Mouse (Mus musculus) induced T-regulatory cell, adult 2 months (primary cell): ENCODE data around the gene Pwwp2b.

Source experiments
- DNase-seq: peaks from one replicate; pipeline ENCODE4 v3.0.0-alpha.2; 2012; ENCODE audit warnings: low read depth

The Pwwp2b gene

DNA sequence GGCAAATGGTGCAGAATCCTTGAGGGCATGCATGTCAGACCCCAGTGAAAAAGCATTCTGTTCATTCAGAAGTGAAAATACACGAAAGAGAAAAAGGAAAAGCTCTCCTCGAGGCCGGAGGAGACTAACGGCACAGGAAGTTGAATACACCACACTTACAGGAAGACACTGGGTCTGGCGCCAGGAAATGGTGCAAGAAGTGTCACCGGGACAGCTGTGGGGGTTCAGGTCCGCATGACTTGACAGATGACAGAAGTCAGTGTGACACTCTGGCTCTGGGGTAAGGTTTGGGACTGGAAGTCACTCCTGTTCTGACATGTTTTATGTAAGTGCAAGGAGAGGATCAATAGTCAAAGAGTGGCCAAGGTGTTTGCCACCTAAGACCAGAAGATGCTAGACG is 23.6 kb upstream of the Pwwp2b start:
- DNase-seq: peak; percentile 76

DNA sequence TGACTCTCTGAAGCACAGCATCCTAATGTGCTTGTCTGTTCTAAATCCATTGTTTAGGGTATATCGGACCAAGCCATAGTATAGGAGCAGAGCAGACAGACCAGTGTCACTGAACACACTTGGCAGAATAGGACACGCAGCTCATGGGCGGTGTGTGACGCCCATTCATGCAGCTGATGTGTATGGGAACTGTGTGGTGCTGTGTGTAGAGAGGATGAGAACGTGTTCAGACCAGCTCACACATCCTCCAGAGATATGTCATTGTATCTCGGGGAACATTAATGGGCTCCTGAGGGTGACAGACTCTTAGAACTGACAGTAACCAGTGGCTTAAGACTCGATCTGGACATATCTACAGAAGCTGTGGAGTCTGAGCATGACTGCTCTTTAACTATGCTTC is 21.9 kb upstream of the Pwwp2b start:
- DNase-seq: no peak

DNA sequence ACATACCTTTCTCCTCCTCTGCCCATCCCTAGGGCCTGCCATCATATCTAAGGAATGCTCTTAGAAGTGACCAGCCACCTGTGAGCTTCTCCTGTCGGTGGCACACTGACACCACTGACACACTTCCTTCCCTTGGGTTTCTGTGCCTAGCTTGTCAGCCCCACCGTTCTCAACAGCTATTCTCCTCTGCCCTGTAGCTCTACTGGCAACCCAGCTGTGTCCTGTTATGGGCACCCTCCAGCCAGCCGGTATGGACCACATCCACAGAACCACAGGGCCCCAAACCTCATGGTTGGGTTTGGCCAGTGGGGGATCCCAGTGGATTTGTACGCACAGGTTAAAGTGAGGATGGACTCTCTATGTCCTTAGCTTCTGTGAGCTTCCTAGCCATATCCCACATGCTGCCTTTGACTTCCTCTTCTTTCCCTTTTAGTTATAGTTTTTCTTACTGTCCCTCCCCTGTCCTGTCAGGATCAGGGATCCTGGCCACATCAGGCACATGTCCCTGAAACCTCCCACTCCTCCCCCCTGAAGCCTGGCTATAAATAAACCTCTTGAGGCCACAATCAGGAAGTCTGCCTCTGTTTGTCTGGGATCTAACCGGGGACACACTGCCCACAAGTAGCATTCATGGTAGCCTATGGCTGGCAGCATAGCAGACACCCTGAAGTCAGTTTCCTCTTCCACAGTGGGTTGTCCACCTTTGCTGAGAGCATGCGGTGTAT is 19.7 kb upstream of the Pwwp2b start:
- no peak for DNase-seq

DNA sequence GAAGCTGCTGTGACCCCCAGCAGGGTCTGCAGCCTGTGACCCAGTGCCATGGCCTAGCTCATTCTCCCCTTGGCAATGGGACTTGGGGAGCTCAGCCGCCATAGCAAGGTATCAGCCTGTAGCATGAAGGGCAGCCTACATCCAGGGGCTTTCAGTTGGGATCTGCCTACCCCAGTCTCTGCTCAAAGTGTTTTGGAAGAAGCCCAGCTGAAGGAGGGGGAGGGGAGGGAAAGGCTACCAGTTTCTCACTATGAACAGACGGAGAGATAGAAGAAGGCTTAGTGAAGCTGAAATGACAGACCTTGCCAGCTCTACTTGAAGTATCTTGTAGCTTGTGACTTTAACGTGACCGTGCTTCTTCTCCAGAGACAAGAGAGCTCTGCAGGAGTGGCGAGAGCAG is 18.4 kb upstream of the Pwwp2b start:
- no peak for DNase-seq

DNA sequence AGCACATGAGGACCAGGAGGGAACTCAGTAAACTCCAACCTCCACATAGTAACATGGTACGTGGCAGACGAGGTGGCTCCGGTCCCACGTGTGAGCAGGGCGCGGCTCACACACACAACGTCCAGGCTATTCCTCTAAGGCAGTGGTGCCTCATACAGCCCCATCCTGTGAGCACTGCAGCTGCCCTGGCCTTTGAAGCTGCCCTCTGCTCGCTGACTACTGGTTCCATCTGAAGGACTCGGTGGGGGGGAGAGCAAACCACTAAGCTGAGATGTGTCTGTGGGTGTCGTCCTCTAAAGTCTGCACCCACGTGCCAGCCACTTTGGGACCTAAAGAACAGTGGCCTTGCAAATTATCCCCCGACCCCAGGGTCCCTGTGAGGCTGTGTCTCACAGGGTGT is 18.0 kb upstream of the Pwwp2b start:
- DNase-seq: no peak

DNA sequence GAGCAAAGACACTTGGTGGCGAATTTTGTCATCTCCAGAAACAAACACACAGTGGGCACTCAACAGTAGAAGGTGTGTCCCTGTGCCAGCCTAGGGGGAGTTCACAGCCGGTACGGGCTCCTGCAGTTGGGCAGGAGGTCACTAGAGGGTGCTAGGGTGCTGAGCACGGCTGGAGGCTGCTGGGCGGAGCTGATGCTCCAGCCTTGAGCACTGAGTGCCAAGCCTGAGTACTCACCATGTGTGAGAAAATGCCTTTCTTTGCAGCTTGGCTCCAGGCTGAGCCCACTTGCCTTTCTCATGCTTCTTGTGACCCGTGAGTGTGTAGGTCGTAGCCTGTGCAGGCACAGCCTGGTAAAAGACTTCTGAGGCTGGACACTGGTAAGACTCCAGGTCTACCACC is 14.6 kb upstream of the Pwwp2b start:
- DNase-seq: peak; percentile 86

DNA sequence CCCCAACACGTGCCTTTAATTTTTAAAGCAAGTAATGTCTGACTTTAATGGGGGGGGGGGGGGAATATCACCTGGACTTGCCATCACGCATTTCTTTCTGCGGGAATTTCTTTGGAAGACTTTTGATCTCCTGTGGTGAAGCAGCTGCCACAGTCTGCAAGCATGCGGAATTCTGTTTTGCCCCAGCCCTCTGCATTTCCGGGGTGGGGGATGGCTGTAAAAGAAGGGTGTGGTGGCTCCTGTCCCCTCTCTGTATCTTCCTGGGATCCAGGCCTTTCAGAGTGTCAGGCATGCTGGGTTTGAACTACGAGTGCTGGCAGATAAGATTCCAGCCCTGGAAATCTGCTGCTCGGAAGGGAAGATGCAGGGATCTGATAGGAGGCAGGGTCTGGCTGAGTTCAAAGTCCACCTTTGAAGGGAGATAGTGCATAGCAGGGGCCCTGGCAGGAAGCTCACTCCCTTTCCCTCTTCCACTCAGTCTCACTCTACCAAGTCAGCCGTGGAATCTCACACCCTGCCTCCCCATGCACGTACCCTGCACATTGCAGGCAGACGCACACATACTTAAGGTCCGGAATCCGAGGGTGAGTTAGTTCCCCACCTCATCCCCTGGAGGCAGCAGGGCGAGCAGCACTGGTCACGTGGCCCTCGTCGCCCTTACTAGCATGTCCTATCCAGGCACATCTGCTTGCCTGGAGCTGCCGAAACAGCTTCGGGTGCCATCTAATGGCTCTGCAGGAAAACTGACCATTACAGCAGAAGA is 13.7 kb upstream of the Pwwp2b start:
- no peak for DNase-seq

DNA sequence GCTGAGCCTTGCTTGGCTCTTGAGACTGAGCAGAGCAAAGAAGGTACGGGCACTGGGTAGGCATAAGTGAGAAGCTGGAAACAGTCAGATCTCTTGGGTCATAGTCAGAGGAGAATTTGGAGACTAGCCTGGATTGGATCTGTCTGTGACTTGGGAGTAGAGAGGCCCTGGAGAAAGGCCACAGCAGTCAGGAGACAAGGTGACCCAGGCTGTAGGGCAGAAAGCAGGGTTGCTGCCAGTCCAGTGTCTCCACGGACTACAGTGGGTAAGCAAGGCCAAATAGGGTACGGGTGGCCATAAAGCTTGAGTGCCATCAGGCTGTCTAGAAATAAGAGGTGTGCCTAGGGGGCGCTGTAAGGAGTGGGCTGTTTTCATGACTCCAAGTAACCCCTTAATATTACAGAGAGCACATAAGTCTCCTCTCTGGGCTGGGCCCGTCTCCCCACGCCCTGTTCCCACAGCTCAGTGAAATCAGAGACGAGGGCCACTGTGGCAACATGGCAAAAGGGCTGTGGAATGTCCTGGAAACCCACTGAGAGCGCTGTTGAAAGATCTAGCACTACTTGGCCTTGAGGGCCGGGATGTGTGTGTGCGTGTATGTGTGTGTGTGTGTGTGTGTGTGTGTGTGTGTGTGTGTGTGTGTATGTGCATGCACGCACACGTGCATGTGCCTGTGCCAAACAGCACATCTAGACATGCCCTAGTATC is 12.5 kb upstream of the Pwwp2b start:
- peak; percentile 40 for DNase-seq

DNA sequence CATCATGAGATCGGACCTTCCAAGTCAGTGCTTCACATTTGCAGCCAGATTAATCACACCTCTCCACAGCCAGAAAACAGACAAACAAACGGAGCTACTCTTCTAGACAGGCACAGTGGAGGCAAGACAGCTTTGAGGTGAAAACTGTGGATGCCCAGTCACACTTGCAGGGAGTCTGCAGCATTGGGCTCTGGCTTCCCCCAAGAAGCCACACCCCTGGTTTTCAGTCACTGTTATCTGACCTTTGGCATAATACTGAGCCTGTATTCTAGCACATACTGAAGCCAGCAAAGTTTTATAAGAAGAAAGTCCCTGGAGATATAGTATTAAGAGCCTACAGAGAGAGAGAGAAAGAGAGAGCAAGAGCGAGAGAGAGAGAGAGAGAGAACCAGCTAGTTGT is 8.8 kb upstream of the Pwwp2b start:
- DNase-seq: no peak

DNA sequence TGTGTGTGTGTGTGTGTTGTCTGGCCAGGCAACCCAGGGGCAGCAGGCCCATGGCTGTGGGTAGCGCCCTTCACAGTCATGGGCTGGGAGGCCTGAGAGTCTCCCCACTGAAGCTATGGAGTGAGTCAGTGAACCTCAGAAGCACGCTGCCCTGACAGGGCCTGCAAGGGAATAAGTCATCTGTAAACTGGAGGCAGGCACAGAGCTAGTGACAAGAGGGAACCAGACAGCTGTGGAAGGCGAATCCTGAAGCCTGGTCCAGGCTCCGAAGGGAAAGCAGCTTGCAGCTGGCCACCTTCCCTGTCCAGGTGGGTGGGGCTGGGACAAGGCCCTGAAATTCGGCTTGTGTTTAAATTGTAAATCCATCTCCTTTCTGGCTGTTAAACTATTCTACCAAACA is 2.2 kb upstream of the Pwwp2b start:
- no peak for DNase-seq

DNA sequence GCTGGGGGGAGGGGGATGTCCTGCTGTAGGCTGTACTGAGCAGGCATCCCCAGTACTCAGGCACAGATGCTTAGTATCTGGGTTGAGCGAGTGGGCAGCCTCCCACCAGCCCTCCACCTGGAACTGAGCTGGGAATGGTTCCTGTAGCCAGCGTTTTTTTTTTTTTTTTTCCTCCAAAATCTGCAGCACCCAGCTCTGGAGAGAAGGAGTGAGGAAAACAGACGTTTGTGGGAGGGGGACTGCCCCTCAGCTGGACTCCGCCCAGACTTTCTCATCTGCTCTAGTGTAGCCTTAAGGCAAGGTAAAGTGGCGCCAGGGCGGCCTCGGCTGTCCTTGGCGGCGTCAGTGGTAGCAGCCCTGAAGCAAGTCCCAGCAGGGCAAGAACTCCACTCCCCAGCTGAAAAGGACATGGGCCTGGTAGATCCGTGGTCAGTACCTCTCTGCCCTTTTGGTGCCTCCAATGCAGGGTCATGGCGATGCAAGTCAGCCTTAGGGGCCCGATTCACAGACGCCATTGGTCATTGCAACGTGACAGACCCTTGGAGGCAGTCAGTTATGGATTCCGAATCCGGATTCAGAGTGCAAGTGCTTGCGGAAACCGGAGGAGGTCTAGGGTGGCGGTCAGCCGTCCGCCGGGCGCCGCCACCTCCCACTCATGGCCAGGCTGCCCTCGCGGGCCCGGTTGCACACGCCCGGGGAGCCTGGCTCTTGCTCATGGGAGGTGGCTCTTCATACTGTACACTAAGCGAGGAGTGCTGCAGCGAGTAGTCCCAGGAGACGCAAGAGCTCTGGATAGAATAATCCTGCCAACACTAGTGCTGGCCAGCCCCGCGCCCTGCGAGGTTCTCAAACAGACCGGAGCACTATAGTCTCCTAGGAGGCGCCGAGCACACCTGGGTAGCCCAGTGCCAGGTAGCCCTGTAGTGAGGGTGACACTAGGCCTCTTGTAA is 1.1 kb upstream of the Pwwp2b start:
- no peak for DNase-seq

DNA sequence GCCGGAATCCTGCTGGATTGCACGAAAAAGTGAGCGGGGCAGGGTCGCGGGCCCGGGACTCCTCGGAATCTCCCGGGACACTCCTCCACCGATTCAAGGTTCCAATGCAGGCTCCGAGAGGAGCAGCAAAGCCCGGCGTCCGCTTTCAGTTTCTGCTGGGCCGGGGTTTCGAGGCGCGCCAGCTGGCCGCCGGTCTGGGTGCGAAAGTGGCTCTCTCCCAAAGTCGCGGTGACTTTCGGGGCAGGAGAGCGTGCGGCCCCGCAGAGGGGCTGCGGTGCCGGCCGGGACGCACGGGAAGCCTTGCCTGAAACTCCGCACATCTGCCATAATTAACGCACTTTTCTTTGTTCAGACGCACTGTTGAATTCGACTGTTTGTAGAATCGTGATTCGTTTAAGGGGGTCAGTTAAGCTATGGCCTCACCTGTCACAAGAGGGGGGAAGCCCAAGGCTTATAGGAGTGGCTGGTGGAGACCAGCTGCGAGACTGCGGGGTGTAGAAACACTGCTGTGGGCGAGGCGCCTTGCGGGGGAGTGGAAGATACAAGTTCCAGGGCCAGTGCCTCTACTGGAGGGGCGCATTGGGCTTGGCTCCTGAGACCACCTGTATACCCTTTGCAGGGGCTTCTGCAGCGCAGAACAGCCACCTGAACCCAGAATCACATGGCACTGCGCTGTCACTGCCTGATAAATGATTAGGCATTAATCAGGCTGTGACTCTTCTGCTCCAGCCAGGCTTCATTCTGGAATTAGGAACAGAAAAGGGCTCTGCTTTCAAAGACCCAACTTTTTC is 528 bp downstream of the Pwwp2b start:
- peak; percentile 69 for DNase-seq

DNA sequence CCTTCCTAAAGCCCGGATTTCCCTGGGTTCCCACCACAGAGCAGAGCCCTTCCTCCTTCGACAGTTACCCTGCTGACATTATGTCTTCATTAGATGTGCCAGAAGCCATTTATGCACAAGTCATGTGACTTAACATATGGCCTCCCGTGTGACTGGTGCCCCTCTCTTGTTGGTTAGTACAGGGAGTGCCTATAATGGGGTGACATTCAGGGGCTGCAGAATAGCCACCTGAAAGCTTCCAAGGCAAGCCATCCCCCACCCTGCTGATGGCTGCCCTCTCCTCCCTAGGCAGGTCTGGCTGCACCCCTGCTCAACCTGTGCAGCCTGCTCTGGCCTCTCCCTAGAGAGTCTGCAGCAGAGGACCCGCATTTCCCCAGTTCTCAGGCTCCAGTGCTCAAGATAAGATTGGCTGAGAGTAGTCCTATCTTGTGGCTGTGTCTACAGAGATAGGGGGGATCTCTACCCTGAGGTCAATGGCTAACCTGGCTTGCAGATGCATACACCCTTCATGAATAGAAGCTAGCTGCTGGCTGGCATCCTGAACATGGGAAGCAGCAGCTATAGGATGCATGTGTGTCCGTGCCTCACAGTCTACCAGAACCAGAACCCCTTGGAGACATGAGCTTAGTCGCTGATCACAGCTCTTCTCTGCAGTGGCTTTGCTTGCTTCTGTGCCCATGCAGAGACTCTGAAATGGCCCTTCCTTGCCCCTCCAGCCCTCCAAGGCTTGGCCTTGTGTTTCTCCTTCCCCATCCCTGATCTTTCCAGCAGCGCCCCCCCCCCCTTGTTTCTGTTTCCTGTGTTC is 1.3 kb downstream of the Pwwp2b start:
- no peak for DNase-seq

DNA sequence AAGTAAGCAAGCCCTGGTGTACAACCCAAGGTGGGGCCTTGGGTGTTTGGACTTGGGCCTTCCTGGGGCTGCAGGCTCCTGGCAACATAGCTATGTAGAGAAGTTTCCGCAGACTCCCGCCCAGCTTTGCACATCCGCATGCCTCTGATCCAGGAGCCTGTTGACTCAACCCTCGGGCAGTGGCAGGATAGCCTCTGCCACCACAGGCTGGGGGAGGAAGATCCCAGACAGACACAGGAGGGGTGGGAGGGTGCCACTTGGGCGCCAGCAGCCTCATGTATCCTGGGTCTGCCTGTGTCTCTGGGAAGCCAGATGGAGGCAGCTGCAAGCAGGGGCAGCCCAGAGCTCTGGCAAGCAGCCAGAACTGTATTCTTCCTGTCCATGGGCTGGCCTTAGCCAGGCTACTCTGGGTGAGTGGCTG is 3.6 kb downstream of the Pwwp2b start:
- no peak for DNase-seq

DNA sequence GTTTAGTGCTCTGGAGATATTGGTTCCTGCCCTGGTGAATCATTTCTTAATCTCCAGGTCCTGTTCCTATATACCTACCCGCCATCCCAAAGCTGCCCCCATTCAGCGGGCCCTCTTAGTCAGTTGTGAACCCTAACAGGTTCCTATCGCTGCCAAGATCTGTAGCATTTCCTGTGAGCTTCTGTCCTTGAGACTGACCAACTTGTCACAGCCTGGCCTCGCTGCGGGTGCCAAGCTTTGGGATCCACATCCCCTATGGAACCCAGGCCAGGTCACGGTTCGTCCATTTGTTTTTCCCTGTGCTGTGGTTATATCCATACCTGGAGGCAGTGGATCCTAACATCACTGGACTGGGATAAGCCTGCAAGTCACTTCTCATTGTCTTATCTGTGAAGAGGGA is 4.3 kb downstream of the Pwwp2b start:
- no peak for DNase-seq

DNA sequence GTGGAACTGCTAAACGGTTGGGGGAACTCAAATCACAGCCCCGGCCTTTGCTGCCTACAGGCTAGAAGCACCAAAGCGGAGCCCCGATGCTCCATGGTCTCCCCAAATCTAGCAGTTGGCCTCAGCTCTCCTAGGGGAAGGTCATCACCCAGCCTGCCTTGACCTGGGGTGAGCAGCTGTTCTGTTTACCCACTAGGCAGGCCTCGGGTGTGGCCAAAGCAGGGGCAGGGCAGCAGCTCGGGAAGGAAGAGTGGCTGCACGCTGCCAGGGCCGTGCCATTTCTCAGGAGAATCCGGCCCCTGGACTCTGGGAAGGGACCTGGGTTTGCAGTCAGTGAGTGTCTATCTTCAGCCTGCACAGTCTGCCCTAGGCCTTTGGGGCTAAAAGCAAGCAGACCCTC is 4.7 kb downstream of the Pwwp2b start:
- no peak for DNase-seq

DNA sequence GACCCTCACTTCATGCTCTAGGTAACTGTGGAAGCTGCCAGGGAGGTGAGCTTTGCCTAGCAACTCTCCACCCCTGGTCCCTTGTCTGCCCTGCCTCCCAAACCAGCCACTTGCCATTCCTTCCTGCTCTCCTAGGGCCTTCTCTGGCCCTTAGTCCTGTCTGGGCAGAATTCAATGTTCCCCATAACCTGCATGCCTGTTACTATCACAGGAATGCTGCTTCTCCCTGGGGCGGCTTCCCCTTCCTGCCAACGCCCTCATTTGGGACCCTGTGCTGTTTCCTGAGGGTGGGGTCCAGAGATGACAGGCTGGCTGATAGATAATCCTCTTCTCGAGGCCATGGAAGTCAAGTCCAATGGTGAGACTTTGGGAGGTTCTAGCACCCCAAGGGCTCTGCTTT is 5.2 kb downstream of the Pwwp2b start:
- no peak for DNase-seq

DNA sequence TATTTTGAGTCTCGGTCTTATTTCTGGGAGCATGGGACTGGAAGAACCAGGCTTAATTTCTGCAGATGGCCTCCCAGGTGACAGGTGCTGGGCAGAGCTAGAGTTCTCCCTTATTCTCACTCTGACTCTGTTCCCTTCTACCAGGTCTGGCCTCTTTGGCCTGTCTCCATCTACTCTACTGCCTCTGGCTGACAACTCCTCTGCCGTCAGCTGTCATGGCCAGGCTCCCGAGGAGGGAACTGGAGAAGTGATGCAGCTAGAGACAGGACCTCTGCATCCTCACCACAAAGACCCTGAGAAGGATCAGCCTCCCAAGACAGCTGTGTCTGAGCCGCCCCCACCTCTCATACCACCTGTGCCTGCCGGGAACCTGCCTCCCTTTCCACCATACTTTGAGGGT is 6.3 kb downstream of the Pwwp2b start:
- DNase-seq: no peak

DNA sequence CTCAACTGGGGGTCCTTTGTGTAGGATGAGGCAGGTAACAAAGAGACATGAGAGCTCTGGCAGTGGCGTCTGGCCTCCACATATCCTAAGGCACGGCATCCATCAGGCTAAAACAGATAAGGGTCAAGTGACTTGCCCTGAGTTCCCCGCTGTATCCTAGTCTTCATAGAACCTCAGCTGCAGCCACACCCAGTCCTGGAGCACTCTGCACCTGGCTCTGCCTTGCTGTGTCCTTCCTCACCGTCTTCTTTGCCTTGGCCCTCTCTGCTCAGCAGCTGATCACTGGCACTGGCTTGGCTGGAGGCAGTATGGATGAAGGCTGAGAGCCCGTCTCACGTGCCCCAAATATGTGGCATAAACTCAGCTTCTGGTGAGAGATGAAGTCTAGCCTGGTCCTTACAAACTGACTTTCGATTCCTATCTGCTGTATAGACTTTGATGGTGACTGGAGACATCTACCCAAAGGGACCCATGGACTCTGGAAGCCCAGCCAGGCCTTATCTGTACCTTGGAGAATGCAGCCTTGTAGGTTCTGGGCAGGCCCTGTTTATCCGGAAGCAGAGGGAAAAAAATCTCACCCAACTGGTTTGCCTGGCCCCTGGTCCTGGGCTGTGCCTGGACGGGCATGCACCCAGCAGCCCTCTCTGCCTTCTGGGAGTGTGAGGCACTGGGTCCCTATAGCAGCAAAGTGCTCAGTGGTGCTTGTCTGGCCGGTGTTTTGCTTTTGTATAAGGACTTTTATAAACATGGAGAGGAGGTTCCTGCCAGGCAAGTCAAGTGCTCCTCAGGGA is 9.7 kb downstream of the Pwwp2b start:
- no peak for DNase-seq

DNA sequence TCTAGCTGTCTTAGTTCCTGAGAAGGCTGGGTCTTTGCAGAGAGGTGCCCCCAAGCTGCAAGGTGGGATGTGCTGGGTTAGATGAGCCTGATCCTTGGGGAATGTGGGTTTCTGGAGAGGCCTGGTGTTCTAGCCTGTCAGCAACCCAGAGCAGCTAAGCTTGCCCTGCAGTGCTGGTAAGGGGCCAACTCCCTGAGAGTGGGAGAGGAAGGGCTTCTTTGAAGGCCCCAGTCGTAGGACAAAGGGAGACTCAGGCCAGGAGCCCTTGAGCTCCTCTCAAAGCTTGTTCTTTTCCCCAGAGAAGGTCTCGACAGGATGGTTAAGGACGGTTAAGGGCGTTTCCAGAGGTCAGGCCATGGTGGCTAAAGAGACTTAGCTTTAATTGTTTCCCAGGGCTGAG is 16.1 kb downstream of the Pwwp2b start:
- DNase-seq: no peak
